Mouse (Mus musculus): ENCODE results near the gene Ftsj1. TPM values are rescaled to one million over a fixed set of nuclear protein-coding genes. Genes with fewer than 3 reads are reported as not detected.

The Ftsj1 gene
- polyA plus RNA-seq, 1 experiment from 2014 or later: 43.7 TPM

GRCm38 (mm10) chrX:8211490-8212207 is 40.6 kb downstream of the Ftsj1 start:
- Histone ChIP-seq H3K9ac (replicated peaks) (no peak overlapping the region), H3K27ac (replicated peaks) (no peak overlapping the region), H3K27me3 (no peaks in the 10 kb centered on the region), H3K4me3 (no peak overlapping the region), H3K4me2 (replicated peaks) (no peak overlapping the region), H3K36me3 (no peaks in the 10 kb centered on the region), H3K4me1 (no peaks in the 10 kb centered on the region), H3K9me3 (no peaks in the 10 kb centered on the region)
- WGBS: 76% methylated on average over 7 of the region's 7 CpGs
- no peak for ATAC-seq (ENCODE audit: low FRiP score, low read depth)

GRCm38 (mm10) chrX:8209720-8210119 is 42.5 kb downstream of the Ftsj1 start:
- Histone ChIP-seq H3K4me1 (peaks cover 3% of the 10 kb centered on the region; the same call in 1 of the 2 replicates), H3K27me3 (no peaks in the 10 kb centered on the region), H3K4me2 (replicated peaks) (no peak overlapping the region), H3K9ac (replicated peaks) (no peak overlapping the region), H3K4me3 (no peak overlapping the region), H3K9me3 (no peaks in the 10 kb centered on the region), H3K36me3 (no peaks in the 10 kb centered on the region), H3K27ac (replicated peaks) (no peak overlapping the region)
- 72% methylated on average over 2 of the region's 2 CpGs for WGBS
- ATAC-seq (ENCODE audit: low FRiP score, low read depth): no peak

DNA sequence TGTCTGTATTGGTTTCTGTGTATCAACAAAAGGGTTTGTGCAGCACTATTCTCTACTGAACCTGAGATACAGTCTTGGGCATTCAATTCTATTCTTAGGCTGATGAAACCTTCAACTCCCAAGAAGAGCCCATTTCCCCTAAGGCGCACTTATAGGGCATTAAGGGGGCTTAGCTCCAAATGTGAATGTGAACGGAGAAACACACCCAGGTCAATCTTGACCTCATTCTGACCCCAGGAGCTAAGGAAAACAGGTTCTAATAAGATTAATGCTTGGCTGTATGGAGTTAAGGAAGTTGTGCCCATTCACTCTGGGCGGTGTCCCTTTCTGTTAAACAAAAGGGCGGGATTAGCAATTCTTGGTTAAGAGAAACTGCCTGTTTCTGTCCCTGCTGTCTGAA is 45.0 kb downstream of the Ftsj1 start:
- H3K9ac ChIP-seq (replicated peaks): no peak overlapping the region
- H3K4me1 ChIP-seq: peaks cover 3% of the 10 kb centered on the region; the same call in 1 of the 2 replicates
- H3K4me3 ChIP-seq: no peak overlapping the region
- no peak for ATAC-seq (ENCODE audit: low FRiP score, low read depth)
- 23% methylated on average over 4 of the region's 4 CpGs for WGBS
- no peaks in the 10 kb centered on the region for H3K9me3 ChIP-seq
- peak overlapping the region; percentile 57; the same call in 1 of the 2 replicates for H3K4me2 ChIP-seq (replicated peaks)
- H3K36me3 ChIP-seq: no peaks in the 10 kb centered on the region
- H3K27ac ChIP-seq (replicated peaks): no peak overlapping the region
- no peaks in the 10 kb centered on the region for H3K27me3 ChIP-seq

GRCm38 (mm10) chrX:8206694-8207197 is 45.5 kb downstream of the Ftsj1 start:
- ATAC-seq (ENCODE audit: low FRiP score, low read depth): no peak
- no peak overlapping the region; the same call in 1 of the 2 replicates for H3K9ac ChIP-seq (replicated peaks)
- H3K4me1 ChIP-seq: peaks cover 3% of the 10 kb centered on the region; the same call in 1 of the 2 replicates
- 19% methylated on average over 11 of the region's 11 CpGs for WGBS
- peak overlapping the region; percentile 48 for H3K4me3 ChIP-seq
- H3K9me3 ChIP-seq: no peaks in the 10 kb centered on the region
- H3K27ac ChIP-seq (replicated peaks): no peak overlapping the region
- H3K27me3 ChIP-seq: no peaks in the 10 kb centered on the region
- H3K4me2 ChIP-seq (replicated peaks): peak overlapping the region; percentile 57
- H3K36me3 ChIP-seq: no peaks in the 10 kb centered on the region

DNA sequence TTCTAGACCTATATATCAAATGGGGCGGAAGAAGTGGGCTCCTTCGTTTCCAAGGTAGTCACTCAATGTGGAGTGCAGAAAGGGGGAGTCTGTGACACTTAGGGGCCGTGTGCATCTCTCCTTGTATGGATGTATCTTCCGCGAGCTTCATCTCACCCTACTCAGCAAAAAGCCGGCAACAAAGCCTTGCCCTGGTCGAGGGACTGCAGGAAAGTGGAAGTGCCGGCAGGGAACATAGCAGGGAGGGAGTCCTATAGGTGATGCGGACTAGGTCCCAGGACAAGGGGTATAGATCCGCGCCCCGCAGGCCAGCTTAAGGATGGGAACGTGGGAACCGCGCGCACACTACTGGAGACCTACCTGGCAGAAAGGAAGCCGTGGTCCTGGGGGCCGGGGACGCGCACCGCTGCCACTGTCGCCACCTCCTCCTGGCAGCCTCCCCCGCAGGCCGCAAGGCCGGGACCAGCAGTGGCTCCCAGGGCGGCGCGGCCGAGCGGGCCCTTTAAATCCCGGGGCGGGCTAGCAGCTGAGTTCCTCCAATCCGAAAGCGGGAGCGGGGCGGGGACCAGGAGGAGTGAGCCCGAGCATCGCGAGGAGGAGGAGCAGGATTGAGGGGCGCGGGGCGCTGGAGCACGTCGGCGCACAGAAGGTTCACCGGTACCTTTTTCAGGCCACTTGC is 46.1 kb downstream of the Ftsj1 start, which contains the start of gene Porcn:
Gene Porcn, minus strand, starts transcription at position 511 of the 679 bp plus-strand sequence.
- peaks cover 3% of the 10 kb centered on the region; the same call in 1 of the 2 replicates for H3K4me1 ChIP-seq
- peak within 1 kb of the TSS; percentile 48 for H3K4me3 ChIP-seq
- no peaks in the 10 kb centered on the region for H3K27me3 ChIP-seq
- H3K4me2 ChIP-seq (replicated peaks): peak within 1 kb of the TSS; percentile 57
- H3K27ac ChIP-seq (replicated peaks): no peak within 1 kb of the TSS; the same call in 1 of the 2 replicates
- 17% methylated on average over 33 of the region's 46 CpGs for WGBS
- H3K9ac ChIP-seq (replicated peaks): peak within 1 kb of the TSS; percentile 55
- H3K36me3 ChIP-seq: no peaks in the 10 kb centered on the region
- ATAC-seq (ENCODE audit: low FRiP score, low read depth): peak; percentile 94
- H3K9me3 ChIP-seq: no peaks in the 10 kb centered on the region

GRCm38 (mm10) chrX:8205551-8205950 is 46.7 kb downstream of the Ftsj1 start:
- no peak overlapping the region for H3K27ac ChIP-seq (replicated peaks)
- H3K4me2 ChIP-seq (replicated peaks): peak overlapping the region; percentile 57
- H3K4me1 ChIP-seq: peaks cover 3% of the 10 kb centered on the region; the same call in 1 of the 2 replicates
- 27% methylated on average over 7 of the region's 7 CpGs for WGBS
- peak overlapping the region; percentile 48 for H3K4me3 ChIP-seq
- H3K9ac ChIP-seq (replicated peaks): peak overlapping the region; percentile 55
- no peaks in the 10 kb centered on the region for H3K27me3 ChIP-seq
- no peaks in the 10 kb centered on the region for H3K36me3 ChIP-seq
- no peak for ATAC-seq (ENCODE audit: low FRiP score, low read depth)
- no peaks in the 10 kb centered on the region for H3K9me3 ChIP-seq

DNA sequence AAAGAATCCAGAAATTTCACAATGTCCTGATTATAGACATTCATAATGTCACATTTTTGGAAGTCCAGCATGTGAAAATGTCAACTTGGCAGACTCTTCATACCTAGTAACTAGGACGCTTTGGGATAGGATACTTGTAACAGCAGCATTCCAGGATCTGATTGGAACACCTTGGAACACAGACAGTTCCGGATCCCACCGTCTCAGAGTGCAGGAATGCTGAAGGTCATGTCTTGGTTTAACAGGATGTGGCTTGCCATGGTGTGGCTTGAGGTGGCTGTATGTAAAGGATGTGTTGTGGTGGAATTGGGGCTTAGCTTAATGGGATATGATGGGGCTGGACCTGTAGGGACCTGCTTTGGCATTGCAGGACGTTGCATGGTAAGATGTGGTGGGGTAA is 47.1 kb downstream of the Ftsj1 start:
- no peak overlapping the region for H3K4me3 ChIP-seq
- 71% methylated on average over 4 of the region's 4 CpGs for WGBS
- H3K4me2 ChIP-seq (replicated peaks): peak overlapping the region; percentile 57; the same call in 1 of the 2 replicates

GRCm38 (mm10) chrX:8204076-8204475 is 48.1 kb downstream of the Ftsj1 start:
- no peaks in the 10 kb centered on the region for H3K36me3 ChIP-seq
- H3K27ac ChIP-seq (replicated peaks): no peak overlapping the region
- no peak for ATAC-seq (ENCODE audit: low FRiP score, low read depth)
- no peak overlapping the region for H3K4me2 ChIP-seq (replicated peaks)
- peaks cover 3% of the 10 kb centered on the region; the same call in 1 of the 2 replicates for H3K4me1 ChIP-seq
- H3K27me3 ChIP-seq: no peaks in the 10 kb centered on the region
- H3K9me3 ChIP-seq: no peaks in the 10 kb centered on the region
- no peak overlapping the region for H3K4me3 ChIP-seq
- H3K9ac ChIP-seq (replicated peaks): no peak overlapping the region
- 83% methylated on average over 10 of the region's 10 CpGs for WGBS

More for the DNA sequence above, 47.1 kb downstream of the Ftsj1 start:
- Histone ChIP-seq H3K27me3 (no peaks in the 10 kb centered on the region), H3K9ac (replicated peaks) (peak overlapping the region; percentile 55; the same call in 1 of the 2 replicates), H3K36me3 (no peaks in the 10 kb centered on the region), H3K4me1 (peaks cover 3% of the 10 kb centered on the region; the same call in 1 of the 2 replicates), H3K9me3 (no peaks in the 10 kb centered on the region), H3K27ac (replicated peaks) (no peak overlapping the region)
- ATAC-seq (ENCODE audit: low FRiP score, low read depth): no peak

DNA sequence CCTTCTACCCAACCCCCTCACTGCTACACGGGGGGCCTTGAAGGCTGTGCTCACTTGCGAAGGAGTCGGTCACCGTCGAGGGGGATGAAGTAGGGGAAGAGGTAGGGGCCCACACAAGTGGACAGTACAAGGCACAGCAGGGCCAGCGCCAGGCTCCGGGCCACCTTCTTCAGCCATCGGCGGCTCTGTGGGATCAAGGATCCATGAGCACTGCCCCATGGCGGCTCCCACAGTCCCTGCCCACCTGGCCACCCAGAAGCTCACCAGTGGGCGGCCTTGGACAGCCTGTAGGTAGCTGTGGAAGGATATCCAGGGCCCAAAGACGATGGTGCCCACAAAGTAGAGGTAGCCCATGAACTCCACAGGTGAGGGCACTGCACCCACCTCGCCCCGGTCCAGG is 49.1 kb downstream of the Ftsj1 start:
- no peaks in the 10 kb centered on the region for H3K36me3 ChIP-seq
- no peaks in the 10 kb centered on the region for H3K9me3 ChIP-seq
- peaks cover 3% of the 10 kb centered on the region; the same call in 1 of the 2 replicates for H3K4me1 ChIP-seq
- no peak overlapping the region for H3K4me3 ChIP-seq
- H3K27me3 ChIP-seq: no peaks in the 10 kb centered on the region
- no peak overlapping the region for H3K27ac ChIP-seq (replicated peaks)
- 87% methylated on average over 14 of the region's 14 CpGs for WGBS
- H3K9ac ChIP-seq (replicated peaks): no peak overlapping the region
- no peak for ATAC-seq (ENCODE audit: low FRiP score, low read depth)
- no peak overlapping the region for H3K4me2 ChIP-seq (replicated peaks)

- Histone ChIP-seq H3K9ac (replicated peaks) (peak within 1 kb of the TSS; percentile 58), H3K9me3 (no peaks in the 10 kb centered on the region), H3K4me3 (peak within 1 kb of the TSS; percentile 51), H3K27me3 (no peaks in the 10 kb centered on the region), H3K4me2 (replicated peaks) (peak within 1 kb of the TSS; percentile 57), H3K27ac (replicated peaks) (peak within 1 kb of the TSS; percentile 74), H3K4me1 (0 out of 2 replicates have a peak, but pooled peaks cover 4% of the 10 kb centered on the region), H3K36me3 (no peaks in the 10 kb centered on the region)
- ATAC-seq (ENCODE audit: low FRiP score, low read depth): peak; percentile 14; the same call in 1 of the 2 replicates
- 30% methylated on average over 10 of the region's 10 CpGs for WGBS
Observed at GRCm38 (mm10) chrX:8193419-8193723, 58.8 kb downstream of the Ftsj1 start, which contains the start of gene Ebp. TSS of gene Ebp (minus strand) at chrX:8193512.

- Histone ChIP-seq H3K9me3 (no peaks in the 10 kb centered on the region), H3K4me3 (peak overlapping the region; percentile 51), H3K9ac (replicated peaks) (peak overlapping the region; percentile 58), H3K4me1 (0 out of 2 replicates have a peak, but pooled peaks cover 4% of the 10 kb centered on the region), H3K4me2 (replicated peaks) (peak overlapping the region; percentile 57), H3K36me3 (no peaks in the 10 kb centered on the region), H3K27me3 (no peaks in the 10 kb centered on the region), H3K27ac (replicated peaks) (peak overlapping the region; percentile 74)
- ATAC-seq (ENCODE audit: low FRiP score, low read depth): peak; percentile 96
- 17% methylated on average over 38 of the region's 38 CpGs for WGBS
Observed at GRCm38 (mm10) chrX:8192640-8193418, 59.4 kb downstream of the Ftsj1 start.
